Mouse (Mus musculus) erythroblast, embryonic 14.5 days (primary cell): ENCODE data around the gene Krt15.

ENCODE experiments used
- GATA1 ChIP-seq: IDR thresholded peaks from 2 replicates; pipeline ENCODE4 v1.6.1; 2012; ENCODE audit warnings: low read length, inconsistent platforms, mixed read lengths
- TAL1 ChIP-seq: IDR thresholded peaks from 3 replicates; pipeline ENCODE4 v1.6.1; 2012; ENCODE audit warnings: low read length, inconsistent platforms, mixed read lengths

DNA sequence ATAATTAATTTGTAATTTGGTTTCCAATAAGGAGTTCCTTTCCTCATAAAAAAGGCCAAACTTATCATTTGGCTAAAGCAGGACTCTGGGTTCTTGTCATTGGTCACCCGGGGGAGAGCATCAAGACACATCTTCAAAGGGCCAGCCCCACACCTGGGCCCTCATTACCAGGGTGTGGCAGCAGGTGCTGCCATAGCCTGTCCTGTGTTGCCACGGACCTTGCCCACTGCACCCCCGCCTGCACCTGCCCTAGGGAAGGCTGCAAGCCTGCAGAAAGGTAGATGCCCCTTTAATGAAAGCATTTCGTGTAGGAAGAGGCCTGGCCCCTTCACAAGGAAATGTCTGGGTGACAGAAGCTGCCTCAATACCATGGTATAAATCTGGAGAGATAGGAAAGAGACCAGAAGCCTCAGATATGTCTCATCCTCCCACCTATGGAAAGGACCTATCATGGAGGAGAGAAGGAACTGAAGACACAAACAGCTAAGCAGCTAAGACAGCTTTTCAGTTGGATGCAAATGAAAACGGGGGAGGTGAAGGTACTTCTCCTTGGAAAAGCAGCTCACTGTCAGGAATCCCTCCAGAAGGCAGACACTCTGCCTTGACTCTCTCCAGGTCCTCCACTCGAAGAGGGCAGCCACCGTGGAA is 47.2 kb downstream of the Krt15 start:
- TF ChIP-seq GATA1 = no peak
- no peak for TF ChIP-seq TAL1
